Mouse (Mus musculus) thymus, postnatal 10 days (tissue): ENCODE data around the gene Adamts16.

Experiments used
- DNase-seq, 2 experiments: peaks; one replicate each; pipeline ENCODE4 v3.0.0; 2021; ENCODE audit warnings: low spot score in 2 of 2

The Adamts16 gene

GRCm38 (mm10) chr13:70832593-70833138 lies 8.9 kb downstream of the Adamts16 start:
- DNase-seq = no peak

- no peak for DNase-seq
These were observed 10.6 kb downstream of the Adamts16 start for GRCm38 (mm10) chr13:70831041-70831440.

- DNase-seq = no peak
These were observed 14.1 kb downstream of the Adamts16 start for GRCm38 (mm10) chr13:70827507-70827906.

GRCm38 (mm10) chr13:70825265-70825664 lies 16.3 kb downstream of the Adamts16 start:
- DNase-seq = no peak

- no peak for DNase-seq
These were observed 17.9 kb downstream of the Adamts16 start for GRCm38 (mm10) chr13:70823757-70824156.

- no peak for DNase-seq
These were observed 22.6 kb downstream of the Adamts16 start for GRCm38 (mm10) chr13:70818982-70819381.

- no peak for DNase-seq
These were observed 27.2 kb downstream of the Adamts16 start for GRCm38 (mm10) chr13:70814423-70814822.

- DNase-seq = no peak
These were observed 36.1 kb downstream of the Adamts16 start for GRCm38 (mm10) chr13:70805506-70805905.

- no peak for DNase-seq
These were observed 38.8 kb downstream of the Adamts16 start for GRCm38 (mm10) chr13:70802849-70803248.

GRCm38 (mm10) chr13:70799322-70799721 lies 42.3 kb downstream of the Adamts16 start:
- no peak for DNase-seq

GRCm38 (mm10) chr13:70798396-70798795 lies 43.2 kb downstream of the Adamts16 start:
- DNase-seq = no peak

- no peak for DNase-seq
These were observed 47.5 kb downstream of the Adamts16 start for GRCm38 (mm10) chr13:70794074-70794572.

GRCm38 (mm10) chr13:70793660-70794059 lies 48.0 kb downstream of the Adamts16 start:
- DNase-seq = no peak

- no peak for DNase-seq
These were observed 48.7 kb downstream of the Adamts16 start for GRCm38 (mm10) chr13:70792950-70793349.

GRCm38 (mm10) chr13:70789806-70790205 lies 51.8 kb downstream of the Adamts16 start:
- DNase-seq = no peak

GRCm38 (mm10) chr13:70789022-70789421 lies 52.6 kb downstream of the Adamts16 start:
- no peak for DNase-seq

- no peak for DNase-seq
These were observed 56.5 kb downstream of the Adamts16 start for GRCm38 (mm10) chr13:70785078-70785477.

- no peak for DNase-seq
These were observed 57.5 kb downstream of the Adamts16 start for GRCm38 (mm10) chr13:70784126-70784525.

- no peak for DNase-seq
These were observed 61.8 kb downstream of the Adamts16 start for GRCm38 (mm10) chr13:70779781-70780180.

GRCm38 (mm10) chr13:70778872-70779554 lies 62.6 kb downstream of the Adamts16 start:
- no peak for DNase-seq

GRCm38 (mm10) chr13:70771100-70771499 lies 70.5 kb downstream of the Adamts16 start:
- no peak for DNase-seq

GRCm38 (mm10) chr13:70769156-70769555 lies 72.5 kb downstream of the Adamts16 start:
- no peak for DNase-seq

- DNase-seq = no peak
These were observed 74.1 kb downstream of the Adamts16 start for GRCm38 (mm10) chr13:70767462-70767861.
